Comparison of ENCODE assay signal across 11 mouse cellular contexts in genomic region chr10:30327849-30328248, GRCm38 (mm10).
DNase-seq lines count a peak whose midpoint lies in the region; ATAC-seq lines count a peak whose summit lies in the region.
"Had no signal": no experiment of that assay in that cellular context is flagged by ENCODE, and none has a peak within 500 bp of the region (broad histone marks: within the 10 kb centered on the region; RNA-seq: fewer than 3 reads in every experiment).

No protein-coding gene starts in this region.

- peak; percentile 70 for ATAC-seq in forebrain, embryonic 15.5 days (replicated peaks)
- peak; percentile 84 for ATAC-seq in limb, embryonic 12.5 days (ENCODE audit: insufficient number of reproducible peaks, insufficient read depth, low FRiP score, low TSS enrichment, low read depth)
- peak; percentile 93 for ATAC-seq in neural tube, embryonic 15.5 days (ENCODE audit: low FRiP score)
- no peak for ATAC-seq in erythroblast, adult 5-6 weeks (replicated peaks; ENCODE audit: low FRiP score, poor library complexity, severe bottlenecking)

- intact Hi-C loops in left cerebral cortex, postnatal 4 days (cut with DNase I): no loop called here
- intact Hi-C loops in left cerebral cortex, postnatal 10 days (cut with DNase I): no loop called here

- H3K36me3 ChIP-seq in forebrain, embryonic 15.5 days: no peaks in the 10 kb centered on the region
- no peaks in the 10 kb centered on the region for H3K36me3 ChIP-seq in limb, embryonic 12.5 days
- H3K36me3 ChIP-seq in neural tube, embryonic 15.5 days: no peaks in the 10 kb centered on the region
- no peaks in the 10 kb centered on the region for H3K36me3 ChIP-seq in heart, embryonic 10.5 days
- H3K36me3 ChIP-seq: liver, embryonic 13.5 days had no signal

- peaks cover 12% of the 10 kb centered on the region; the same call in 1 of the 2 replicates for H3K4me1 ChIP-seq in forebrain, embryonic 15.5 days
- peaks cover 25% of the 10 kb centered on the region for H3K4me1 ChIP-seq in limb, embryonic 12.5 days (replicated peaks)
- H3K4me1 ChIP-seq in neural tube, embryonic 15.5 days: peaks cover 11% of the 10 kb centered on the region
- H3K4me1 ChIP-seq in heart, embryonic 10.5 days: no peaks in the 10 kb centered on the region
- H3K4me1 ChIP-seq: liver, embryonic 13.5 days had no signal

- 3% methylated on average over 8 of the region's 8 CpGs for WGBS in forebrain, embryonic 15.5 days
- 15% methylated on average over 8 of the region's 8 CpGs for WGBS in limb, embryonic 12.5 days
- WGBS in neural tube, embryonic 15.5 days: 21% methylated on average over 8 of the region's 8 CpGs
- WGBS in heart, embryonic 10.5 days: 49% methylated on average over 8 of the region's 8 CpGs

- no peak overlapping the region for H3K27ac ChIP-seq in forebrain, embryonic 15.5 days (replicated peaks)
- 0 out of 2 replicates have a peak overlapping the region, but pooled peaks have one; percentile 17 for H3K27ac ChIP-seq in limb, embryonic 12.5 days
- H3K27ac ChIP-seq in neural tube, embryonic 15.5 days (replicated peaks): no peak overlapping the region
- H3K27ac ChIP-seq in heart, embryonic 10.5 days: no peak overlapping the region
- H3K27ac ChIP-seq: liver, embryonic 13.5 days had no signal

- H3K9me3 ChIP-seq in forebrain, embryonic 15.5 days: no peaks in the 10 kb centered on the region
- no peaks in the 10 kb centered on the region for H3K9me3 ChIP-seq in limb, embryonic 12.5 days
- no peaks in the 10 kb centered on the region for H3K9me3 ChIP-seq in neural tube, embryonic 15.5 days (replicated peaks)
- H3K9me3 ChIP-seq in heart, embryonic 10.5 days: no peaks in the 10 kb centered on the region
- H3K9me3 ChIP-seq: liver, embryonic 13.5 days had no signal

- peak; percentile 3 for DNase-seq in left cerebral cortex, postnatal 4 days
- DNase-seq in left cerebral cortex, postnatal 10 days (ENCODE audit: extremely low spot score in 1 of 2, low spot score in 2 of 2): no peak
- DNase-seq in heart, embryonic 10.5 days (ENCODE audit: low spot score): no peak
- DNase-seq in urinary bladder, postnatal 14 days (ENCODE audit: low spot score): no peak
- DNase-seq: adrenal gland, postnatal 36 days; cerebellum, postnatal 25 days; liver, embryonic 13.5 days had no signal

- H3K27me3 ChIP-seq in forebrain, embryonic 15.5 days: no peaks in the 10 kb centered on the region
- H3K27me3 ChIP-seq in limb, embryonic 12.5 days: no peaks in the 10 kb centered on the region
- no peaks in the 10 kb centered on the region for H3K27me3 ChIP-seq in neural tube, embryonic 15.5 days (replicated peaks)
- H3K27me3 ChIP-seq in heart, embryonic 10.5 days (ENCODE audit: insufficient read depth, poor library complexity, severe bottlenecking): no peaks in the 10 kb centered on the region
- H3K27me3 ChIP-seq: liver, embryonic 13.5 days had no signal

- H3K4me2 ChIP-seq in forebrain, embryonic 15.5 days (replicated peaks): no peak overlapping the region
- peak overlapping the region; percentile 39 for H3K4me2 ChIP-seq in limb, embryonic 12.5 days
- peak overlapping the region; percentile 13; the same call in 1 of the 2 replicates for H3K4me2 ChIP-seq in neural tube, embryonic 15.5 days
- H3K4me2 ChIP-seq: liver, embryonic 13.5 days had no signal

- H3K9ac ChIP-seq in forebrain, embryonic 15.5 days (replicated peaks): no peak overlapping the region
- no peak overlapping the region for H3K9ac ChIP-seq in limb, embryonic 12.5 days (replicated peaks)
- no peak overlapping the region for H3K9ac ChIP-seq in neural tube, embryonic 15.5 days (replicated peaks)
- H3K9ac ChIP-seq: liver, embryonic 13.5 days had no signal

- H3K4me3 ChIP-seq in forebrain, embryonic 15.5 days: no peak overlapping the region
- H3K4me3 ChIP-seq in limb, embryonic 12.5 days (replicated peaks): no peak overlapping the region
- H3K4me3 ChIP-seq in neural tube, embryonic 15.5 days (replicated peaks): no peak overlapping the region
- no peak overlapping the region for H3K4me3 ChIP-seq in heart, embryonic 10.5 days
- H3K4me3 ChIP-seq: liver, embryonic 13.5 days had no signal
